Mouse (Mus musculus): ENCODE data around the gene Colgalt2.

- no peak for TF ChIP-seq CTCF (IDR thresholded peaks at IDR 0.05; ENCODE audit: low read depth)
- no peak for TF ChIP-seq EP300 (IDR thresholded peaks at IDR 0.05; ENCODE audit: low read depth)
Measured at GRCm38 (mm10) chr1:152378311-152378710, 21.3 kb upstream of the Colgalt2 start.
